Mouse (Mus musculus) neural tube, embryonic 12.5 days (tissue): ENCODE data around the gene Aplp1. TPM values are rescaled to one million over a fixed set of nuclear protein-coding genes. Genes with fewer than 3 reads are reported as not detected.

Experiments
- ATAC-seq: fragments of 200-750 bp; cut with Nextera tagmentation; 2 replicates; pipeline ENCODE4 v1.8.0; 2017; ENCODE audit warnings: low read depth, mild to moderate bottlenecking, moderate TSS enrichment, moderate library complexity; ENCODE audit not compliant: low FRiP score
- H3K27ac ChIP-seq: fragments of 300-500 bp; sonication (generic); 2 replicates; pipeline ENCODE4 v1.5.1; 2016
- H3K27me3 ChIP-seq: fragments of 300-500 bp; sonication (generic); replicated peaks from 2 replicates; pipeline ENCODE4 v1.6.1; 2016; ENCODE audit warnings: mild to moderate bottlenecking
- H3K36me3 ChIP-seq: fragments of 300-500 bp; sonication (generic); 2 replicates; pipeline ENCODE4 v1.6.1; 2016; ENCODE audit warnings: mild to moderate bottlenecking
- H3K4me1 ChIP-seq: fragments of 300-500 bp; sonication (generic); 2 replicates; pipeline ENCODE4 v1.6.1; 2016
- H3K4me2 ChIP-seq: fragments of 300-500 bp; sonication (generic); replicated peaks from 2 replicates; pipeline ENCODE4 v1.6.1; 2016; ENCODE audit warnings: mild to moderate bottlenecking
- H3K4me3 ChIP-seq: fragments of 300-500 bp; sonication (generic); 2 replicates; pipeline ENCODE4 v1.5.1; 2016
- H3K9ac ChIP-seq: fragments of 300-500 bp; sonication (generic); 2 replicates; pipeline ENCODE4 v1.6.1; 2016; ENCODE audit warnings: mild to moderate bottlenecking
- H3K9me3 ChIP-seq: fragments of 300-500 bp; sonication (generic); 2 replicates; pipeline ENCODE4 v1.6.1; 2016; ENCODE audit warnings: mild to moderate bottlenecking
- WGBS: fragments of 180-500 bp; shearing (Covaris S2); methylation state at CpG from one replicate; pipeline ENCODE4 v1.1.7; 2016; 5-methylcytosine and 5-hydroxymethylcytosine counted together
- polyA plus RNA-seq: library from polyadenylated mRNA; unstranded; fragments of >200 nt; fragmentation: Nextera tagmentation; extraction: Ambion mirVana; gene quantifications from 2 replicates; pipeline ENCODE4 v1.2.1, GENCODE M21; 2016

Gene Aplp1
- polyA plus RNA-seq, 1 experiment from 2014 or later: 386 TPM

DNA sequence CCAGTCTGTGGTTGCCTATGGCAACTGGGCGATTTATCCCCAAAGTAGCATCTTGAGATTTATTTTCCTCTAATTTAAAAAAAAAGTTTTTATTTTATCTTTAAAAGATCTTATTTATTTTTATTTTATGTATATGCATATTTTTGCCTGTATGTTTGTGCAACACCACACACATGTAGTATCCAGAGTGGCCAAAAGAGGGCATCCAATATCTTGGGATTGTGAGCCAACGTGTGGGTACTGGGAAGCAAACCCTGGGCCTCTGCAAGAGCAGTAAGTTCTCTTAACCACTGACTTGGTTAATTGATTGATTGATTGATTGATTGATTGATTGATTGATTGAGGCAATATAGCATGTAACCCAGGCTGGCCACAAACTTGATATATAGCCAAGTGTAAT is 50.5 kb downstream of the Aplp1 start:
- Histone ChIP-seq H3K27ac (no peak overlapping the region), H3K4me1 (no peaks in the 10 kb centered on the region), H3K36me3 (no peaks in the 10 kb centered on the region), H3K4me2 (no peak overlapping the region), H3K9ac (no peak overlapping the region), H3K4me3 (no peak overlapping the region), H3K27me3 (no peaks in the 10 kb centered on the region), H3K9me3 (no peaks in the 10 kb centered on the region)
- 42% methylated on average over 2 of the region's 2 CpGs for WGBS
- no peak for ATAC-seq

DNA sequence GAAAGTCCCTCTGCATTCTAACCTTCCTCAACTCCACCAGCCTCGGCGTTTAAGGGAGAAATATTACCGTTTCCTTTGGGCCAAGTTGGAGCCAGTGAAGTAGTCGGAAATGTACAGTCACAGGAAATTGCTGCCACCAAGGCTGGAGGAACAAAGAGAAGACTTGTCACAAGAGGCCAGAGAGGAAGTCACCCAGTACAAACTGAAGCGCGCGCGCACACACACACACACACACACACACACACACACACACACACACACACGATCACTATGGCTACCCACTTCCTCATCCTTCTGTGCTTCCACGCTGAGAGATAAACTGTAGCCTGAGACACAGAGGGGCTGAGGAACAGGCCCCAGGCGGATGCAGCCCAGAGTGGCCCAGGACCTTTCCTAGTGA is 51.0 kb downstream of the Aplp1 start:
- no peak overlapping the region for H3K4me2 ChIP-seq
- no peak overlapping the region for H3K27ac ChIP-seq
- 58% methylated on average over 11 of the region's 11 CpGs for whole genome bisulfite sequencing
- no peaks in the 10 kb centered on the region for H3K4me1 ChIP-seq
- H3K36me3 ChIP-seq: no peaks in the 10 kb centered on the region
- H3K9ac ChIP-seq: no peak overlapping the region
- no peak for ATAC-seq
- no peaks in the 10 kb centered on the region for H3K9me3 ChIP-seq
- no peaks in the 10 kb centered on the region for H3K27me3 ChIP-seq
- H3K4me3 ChIP-seq: no peak overlapping the region

DNA sequence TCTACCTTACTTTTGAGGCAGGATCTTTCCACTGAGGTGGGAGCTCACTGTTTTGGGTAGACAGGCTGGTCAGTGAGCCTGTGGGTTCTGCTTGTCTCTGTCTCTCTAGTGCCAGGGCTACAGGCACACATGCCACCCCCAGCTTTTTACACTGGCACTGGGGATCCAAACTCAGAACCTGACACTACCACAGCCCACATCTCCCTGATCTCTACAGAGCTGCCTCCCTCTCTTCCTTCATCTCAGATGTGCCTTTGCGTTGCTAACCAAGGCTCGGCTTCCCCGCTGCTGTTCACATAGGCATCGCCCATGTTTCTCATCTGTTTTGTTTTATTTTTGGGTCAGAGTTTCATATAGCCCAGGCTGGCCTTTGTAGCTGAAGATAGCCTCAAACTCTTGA is 51.7 kb downstream of the Aplp1 start:
- Histone ChIP-seq H3K27ac (no peak overlapping the region), H3K4me3 (no peak overlapping the region), H3K36me3 (no peaks in the 10 kb centered on the region), H3K9me3 (no peaks in the 10 kb centered on the region), H3K4me1 (no peaks in the 10 kb centered on the region), H3K9ac (no peak overlapping the region), H3K4me2 (no peak overlapping the region), H3K27me3 (no peaks in the 10 kb centered on the region)
- no peak for ATAC-seq
- WGBS: 80% methylated on average over 4 of the region's 4 CpGs

DNA sequence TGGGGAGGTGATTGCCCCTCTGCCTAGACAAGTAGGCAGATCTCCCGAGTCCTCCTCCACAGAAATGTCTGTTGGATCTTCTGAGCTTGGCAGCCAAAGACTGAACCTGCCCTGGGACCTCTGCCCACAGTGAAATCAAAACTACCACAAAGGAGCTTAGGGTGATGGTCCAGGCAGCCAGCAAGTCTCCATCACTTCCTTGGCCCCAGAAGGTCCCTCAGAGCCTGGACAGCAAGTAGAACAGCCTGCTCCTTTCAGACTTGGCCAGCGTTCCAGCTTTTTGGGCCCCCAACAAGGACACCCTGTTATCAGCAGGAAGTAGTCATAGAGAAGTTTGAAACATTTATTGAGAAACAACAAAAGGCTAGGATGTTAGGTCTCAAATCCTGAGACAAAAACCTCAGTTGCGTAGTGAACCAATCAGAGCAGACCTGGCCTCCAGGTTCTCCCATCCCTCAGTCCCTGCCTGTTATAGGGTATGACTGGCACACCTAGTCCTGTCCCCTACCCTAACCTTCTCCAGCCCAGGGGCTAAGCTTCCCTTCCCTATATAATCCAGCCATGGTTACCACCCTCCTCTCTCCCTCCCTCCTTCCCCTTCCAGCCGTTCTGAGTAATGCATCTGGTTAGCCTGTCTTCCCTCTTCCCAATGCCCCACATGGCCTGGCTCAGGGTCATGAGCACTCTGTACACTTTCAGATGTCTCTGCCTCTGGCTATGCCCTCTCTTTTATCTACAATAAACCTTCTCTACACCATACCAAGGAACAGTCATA is 52.4 kb downstream of the Aplp1 start:
- Histone ChIP-seq H3K9me3 (no peaks in the 10 kb centered on the region), H3K4me2 (no peak overlapping the region), H3K4me1 (no peaks in the 10 kb centered on the region), H3K27me3 (no peaks in the 10 kb centered on the region), H3K27ac (no peak overlapping the region), H3K4me3 (no peak overlapping the region), H3K9ac (no peak overlapping the region), H3K36me3 (no peaks in the 10 kb centered on the region)
- 75% methylated on average over 4 of the region's 4 CpGs for WGBS
- ATAC-seq: no peak

Other genes with a start within 250 kb of the Aplp1 start
- 73.3 and 78.3 TPM in 2 replicates for gene Capns1, start 246.7 kb downstream of the Aplp1 start, polyA plus RNA-seq
- gene Polr2i, start 213.6 kb downstream of the Aplp1 start, polyA plus RNA-seq: 156 and 166 TPM in 2 replicates
- 292 and 299 TPM in 2 replicates for gene Tbcb, start 213.3 kb downstream of the Aplp1 start, polyA plus RNA-seq
- gene Ovol3, start 209.8 kb downstream of the Aplp1 start, polyA plus RNA-seq: not detected in 2 replicates
- gene Thap8, start 165.4 kb downstream of the Aplp1 start, polyA plus RNA-seq: 0.52 and 0.78 TPM in 2 replicates
- gene Wdr62, start 165.1 kb downstream of the Aplp1 start, polyA plus RNA-seq: 6.6 and 9.7 TPM in 2 replicates
- gene Clip3, start 153.8 kb downstream of the Aplp1 start, polyA plus RNA-seq: 74.3 and 87.2 TPM in 2 replicates
- 93.4 and 95.9 TPM in 2 replicates for gene Alkbh6, start 136.8 kb downstream of the Aplp1 start, polyA plus RNA-seq
- gene Syne4, start 130.7 kb downstream of the Aplp1 start, polyA plus RNA-seq: 21.8 and 24.3 TPM in 2 replicates
- not detected in 2 replicates for gene E130208F15Rik, start 123.8 kb downstream of the Aplp1 start, polyA plus RNA-seq
- 25.9 and 26.7 TPM in 2 replicates for gene Sdhaf1, start 121.6 kb downstream of the Aplp1 start, polyA plus RNA-seq
- 10.7 and 11.1 TPM in 2 replicates for gene Lrfn3, start 82.8 kb downstream of the Aplp1 start, polyA plus RNA-seq
- gene Tyrobp, start 31.8 kb downstream of the Aplp1 start, polyA plus RNA-seq: 22.6 and 23.2 TPM in 2 replicates
- 0.72 and 1.2 TPM in 2 replicates for gene Hcst, start 25.7 kb downstream of the Aplp1 start, polyA plus RNA-seq
- 1.4 and 2.1 TPM in 2 replicates for gene Nfkbid, start 23.8 kb downstream of the Aplp1 start, polyA plus RNA-seq
- gene Kirrel2, start 12.2 kb upstream of the Aplp1 start, polyA plus RNA-seq: 13.5 and 14.6 TPM in 2 replicates
- 2.0 and 3.3 TPM in 2 replicates for gene Nphs1, start 12.8 kb upstream of the Aplp1 start, polyA plus RNA-seq
- not detected in 2 replicates for gene Prodh2, start 48.1 kb upstream of the Aplp1 start, polyA plus RNA-seq
- gene Arhgap33, start 89.5 kb upstream of the Aplp1 start, polyA plus RNA-seq: 78.3 and 90.0 TPM in 2 replicates
- 5.4 and 6.0 TPM in 2 replicates for gene Hspb6, start 106.6 kb upstream of the Aplp1 start, polyA plus RNA-seq
- 9.7 and 11.0 TPM in 2 replicates for gene Proser3, start 106.8 kb upstream of the Aplp1 start, polyA plus RNA-seq
- gene Lin37, start 114.3 kb upstream of the Aplp1 start, polyA plus RNA-seq: 52.8 and 53.4 TPM in 2 replicates
- 83.8 and 87.9 TPM in 2 replicates for gene U2af1l4, start 117.8 kb upstream of the Aplp1 start, polyA plus RNA-seq
- gene Gm49396, start 117.8 kb upstream of the Aplp1 start, polyA plus RNA-seq: 16.2 and 17.1 TPM in 2 replicates
- 137 and 143 TPM in 2 replicates for gene Psenen, start 118.1 kb upstream of the Aplp1 start, polyA plus RNA-seq
- gene Igflr1, start 119.9 kb upstream of the Aplp1 start, polyA plus RNA-seq: 4.1 and 5.7 TPM in 2 replicates
- gene Kmt2b, start 143.2 kb upstream of the Aplp1 start, polyA plus RNA-seq: 12.2 and 13.7 TPM in 2 replicates
- gene Zbtb32, start 153.4 kb upstream of the Aplp1 start, polyA plus RNA-seq: 0.22 and 0.47 TPM in 2 replicates
- 1.6 and 1.9 TPM in 2 replicates for gene Upk1a, start 167.3 kb upstream of the Aplp1 start, polyA plus RNA-seq
- 912 and 934 TPM in 2 replicates for gene Cox6b1, start 180.6 kb upstream of the Aplp1 start, polyA plus RNA-seq
- not detected in 2 replicates for gene Etv2, start 190.3 kb upstream of the Aplp1 start, polyA plus RNA-seq
- gene Rbm42, start 204.8 kb upstream of the Aplp1 start, polyA plus RNA-seq: 163 and 167 TPM in 2 replicates
- gene Haus5, start 219.5 kb upstream of the Aplp1 start, polyA plus RNA-seq: 39.5 and 45.2 TPM in 2 replicates
- not detected in 2 replicates for gene Pmis2, start 226.1 kb upstream of the Aplp1 start, polyA plus RNA-seq